Mouse (Mus musculus): ENCODE results near the gene Hist1h3e.

- TF ChIP-seq USF1 (IDR thresholded peaks at IDR 0.05; ENCODE audit: low read depth): no peak
- no peak for TF ChIP-seq CTCF (IDR thresholded peaks at IDR 0.05; ENCODE audit: control insufficient read depth, insufficient read depth, insufficient read length)
- TF ChIP-seq CEBPB (IDR thresholded peaks at IDR 0.05; ENCODE audit: low read depth): no peak
- TF ChIP-seq MYOG (IDR thresholded peaks at IDR 0.05; ENCODE audit: control insufficient read depth, extremely low read depth, insufficient read length): no peak
- TF ChIP-seq MAX (IDR thresholded peaks at IDR 0.05): no peak
- no peak for TF ChIP-seq FOSL1 (IDR thresholded peaks at IDR 0.05; ENCODE audit: insufficient read depth, low read length, poor library complexity, severe bottlenecking)
Measured at GRCm38 (mm10) chr13:23610393-23610792, 48.2 kb upstream of the Hist1h3e start.

Measured in C2C12 (cell line).